Mouse (Mus musculus) stomach, embryonic 16.5 days (tissue): Measurements from ENCODE around the gene Cabin1. TPM values are rescaled to one million over a fixed set of nuclear protein-coding genes. Genes with fewer than 3 reads are reported as not detected.

Experiments used
- ATAC-seq: fragments of 200-750 bp; cut with Nextera tagmentation; 2 replicates; pipeline ENCODE4 v1.8.0; 2017; ENCODE audit warnings: moderate number of reproducible peaks, moderate TSS enrichment; ENCODE audit not compliant: insufficient read depth, low FRiP score
- H3K27ac ChIP-seq: fragments of 300-500 bp; sonication (generic); 2 replicates; pipeline ENCODE4 v1.5.1; 2014; ENCODE audit warnings: low read length
- H3K27me3 ChIP-seq: fragments of 300-500 bp; sonication (generic); 2 replicates; pipeline ENCODE4 v1.6.1; 2014; ENCODE audit warnings: low read length, control low read depth, mixed read lengths; ENCODE audit not compliant: control insufficient read depth, insufficient read depth
- H3K36me3 ChIP-seq: fragments of 300-500 bp; sonication (generic); 2 replicates; pipeline ENCODE4 v1.6.1; 2014; ENCODE audit warnings: low read length; ENCODE audit not compliant: control insufficient read depth, insufficient read depth
- H3K4me1 ChIP-seq: fragments of 300-500 bp; sonication (generic); 2 replicates; pipeline ENCODE4 v1.6.1; 2014; ENCODE audit warnings: low read length, control low read depth, mixed read lengths; ENCODE audit not compliant: control insufficient read depth, insufficient read depth
- H3K4me2 ChIP-seq: fragments of 300-500 bp; sonication (generic); 2 replicates; pipeline ENCODE4 v1.6.1; 2014; ENCODE audit warnings: low read depth, low read length, mixed read lengths
- H3K4me3 ChIP-seq: fragments of 300-500 bp; sonication (generic); replicated peaks from 2 replicates; pipeline ENCODE4 v1.5.1; 2014; ENCODE audit warnings: mild to moderate bottlenecking, low read length
- H3K9ac ChIP-seq: fragments of 300-500 bp; sonication (generic); 2 replicates; pipeline ENCODE4 v1.6.1; 2014; ENCODE audit warnings: low read length
- H3K9me3 ChIP-seq: fragments of 300-500 bp; sonication (generic); replicated peaks from 2 replicates; pipeline ENCODE4 v1.6.1; 2016; ENCODE audit warnings: low read length, control low read depth; ENCODE audit not compliant: control insufficient read depth
- WGBS: fragments of 180-500 bp; shearing (Covaris S2); extraction: QIAGEN DNeasy Blood & Tissue Kit; methylation state at CpG from one replicate; pipeline ENCODE4 v1.1.7; 2014; 5-methylcytosine and 5-hydroxymethylcytosine counted together
- polyA plus RNA-seq: library from polyadenylated mRNA; unstranded; fragments of >200 nt; fragmentation: Nextera tagmentation; extraction: Ambion mirVana; gene quantifications from 2 replicates; pipeline ENCODE4 v1.2.1, GENCODE M21; 2015

Gene Cabin1
- polyA plus RNA-seq, 1 experiment from 2014 or later = 34.0 TPM

- ATAC-seq = no peak
- Histone ChIP-seq H3K9me3 (no peaks in the 10 kb centered on the region), H3K27ac (no peak overlapping the region), H3K4me1 (peaks cover 12% of the 10 kb centered on the region), H3K4me2 (no peak overlapping the region), H3K36me3 (no peaks in the 10 kb centered on the region), H3K4me3 (no peak overlapping the region), H3K27me3 (no peaks in the 10 kb centered on the region), H3K9ac (no peak overlapping the region)
- 88% methylated on average over 3 of the region's 3 CpGs for WGBS
These were observed 56.1 kb downstream of the Cabin1 start for GRCm38 (mm10) chr10:75707901-75708632.

DNA sequence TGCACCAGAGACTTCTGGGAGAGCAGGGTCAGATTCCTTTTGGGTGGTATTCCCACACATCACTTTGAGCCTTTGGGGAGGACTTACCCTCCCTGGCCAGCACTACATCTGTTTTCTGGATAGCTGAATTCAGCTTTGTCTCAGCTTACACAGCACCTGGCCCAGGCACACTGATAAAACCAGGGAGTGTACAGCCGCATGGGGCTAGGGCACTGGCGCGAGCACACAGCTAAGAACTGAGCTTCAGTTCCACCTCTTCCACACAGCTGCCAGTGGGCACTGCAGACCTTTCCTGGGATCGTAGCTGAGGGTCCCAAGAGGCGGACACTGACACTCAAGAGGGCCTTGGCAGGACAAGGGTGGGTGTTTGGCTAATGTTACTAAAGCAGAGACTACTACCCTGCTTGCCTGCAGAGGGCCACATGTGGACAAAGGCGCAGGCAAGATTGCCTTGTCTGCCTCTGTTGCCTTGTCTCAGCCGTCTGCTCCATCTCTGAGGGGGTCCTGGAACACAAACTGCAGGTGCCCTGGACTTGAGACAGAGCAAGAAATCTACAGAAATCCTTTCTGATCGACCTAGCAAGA, 57.4 kb downstream of the Cabin1 start:
- peaks cover 12% of the 10 kb centered on the region for H3K4me1 ChIP-seq
- H3K4me3 ChIP-seq = no peak overlapping the region
- ATAC-seq = no peak
- WGBS = 74% methylated on average over 8 of the region's 8 CpGs
- no peak overlapping the region for H3K9ac ChIP-seq
- no peak overlapping the region for H3K27ac ChIP-seq
- no peaks in the 10 kb centered on the region for H3K36me3 ChIP-seq
- no peak overlapping the region for H3K4me2 ChIP-seq
- no peaks in the 10 kb centered on the region for H3K9me3 ChIP-seq
- no peaks in the 10 kb centered on the region for H3K27me3 ChIP-seq

DNA sequence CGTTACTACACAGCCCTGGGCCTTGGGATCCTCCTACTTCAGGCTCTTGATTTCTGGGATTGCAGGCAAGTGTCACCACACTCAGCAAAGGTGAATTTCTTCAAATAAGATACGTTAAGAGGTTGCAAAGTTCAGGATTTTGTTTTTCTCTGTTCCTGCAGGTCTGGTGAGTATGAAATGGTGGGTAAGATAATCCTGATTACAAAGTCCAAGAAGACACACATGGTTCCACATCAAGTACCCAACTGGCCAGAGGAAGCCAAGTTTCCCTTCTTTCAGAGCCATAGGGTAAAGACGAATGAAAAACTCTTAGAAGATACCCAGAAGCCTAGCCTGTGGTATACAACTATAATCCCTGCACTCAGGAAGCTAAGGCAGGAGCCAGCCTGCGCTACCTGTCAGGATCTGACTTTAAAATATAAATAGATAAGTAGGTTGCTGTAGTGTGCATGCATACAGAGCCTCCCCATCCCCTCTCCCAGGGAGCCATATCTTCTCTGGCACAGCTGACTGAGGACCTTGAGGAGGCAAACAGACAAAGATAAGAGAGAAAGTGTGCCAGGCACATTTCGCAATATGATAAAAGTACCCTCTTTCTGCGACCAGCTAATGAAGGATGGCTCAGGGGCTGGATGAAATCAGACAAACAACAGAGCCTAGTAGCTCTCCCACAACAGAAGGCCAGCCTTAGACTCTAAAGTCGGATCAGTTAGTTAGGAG, 58.3 kb downstream of the Cabin1 start:
- Histone ChIP-seq H3K4me3 (no peak overlapping the region), H3K9ac (no peak overlapping the region), H3K27ac (no peak overlapping the region), H3K4me2 (no peak overlapping the region), H3K27me3 (no peaks in the 10 kb centered on the region), H3K9me3 (no peaks in the 10 kb centered on the region), H3K36me3 (no peaks in the 10 kb centered on the region), H3K4me1 (peaks cover 14% of the 10 kb centered on the region)
- no peak for ATAC-seq
- WGBS = 80% methylated on average over 7 of the region's 7 CpGs

DNA sequence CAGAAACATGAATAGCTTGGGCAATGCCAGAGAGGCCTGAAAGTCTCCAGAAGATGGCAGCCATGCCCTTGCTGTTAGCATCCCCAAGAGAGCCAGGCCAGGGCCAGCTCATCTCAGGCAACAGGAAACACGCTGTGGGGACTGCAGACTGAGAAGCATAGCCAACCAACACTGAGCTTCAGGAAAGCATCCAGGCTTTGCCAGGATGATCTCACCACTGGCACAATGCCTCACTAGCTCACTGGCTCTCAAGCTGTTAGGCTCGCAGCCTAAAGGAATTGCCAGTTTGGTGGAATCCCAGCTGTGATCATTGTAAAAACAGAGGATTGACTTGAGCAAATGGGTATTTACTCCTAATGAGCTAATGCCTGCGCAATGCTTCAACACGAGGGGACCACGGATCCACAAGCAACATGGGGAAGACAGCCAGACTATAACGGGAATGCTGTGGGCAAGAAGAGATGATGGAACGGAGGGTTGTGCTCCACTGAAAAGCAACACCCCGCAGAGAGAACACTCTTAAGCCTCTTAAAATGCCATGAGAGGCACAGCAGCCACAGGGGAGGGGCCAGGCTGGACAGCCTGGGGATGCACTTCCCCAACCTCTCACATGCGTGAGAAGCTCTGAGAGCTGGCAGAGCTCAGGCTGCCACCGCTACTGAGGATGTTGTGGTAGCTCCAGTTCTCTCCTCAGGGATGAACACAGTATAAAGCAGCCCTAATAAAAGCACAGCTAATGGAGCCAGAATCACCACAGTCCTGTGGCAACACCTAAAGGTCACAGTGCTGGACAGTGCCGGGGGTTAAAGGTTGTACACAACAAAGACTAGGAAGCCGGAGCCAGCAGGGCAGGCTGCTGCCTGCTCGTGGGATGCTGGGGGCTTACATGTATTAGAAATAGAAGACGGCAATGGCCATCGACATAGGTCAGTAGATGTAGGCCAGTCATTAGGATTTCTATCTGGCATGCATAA, 59.6 kb downstream of the Cabin1 start:
- Histone ChIP-seq H3K4me2 (no peak overlapping the region), H3K27me3 (no peaks in the 10 kb centered on the region), H3K27ac (peak overlapping the region; percentile 69), H3K9ac (0 out of 2 replicates have a peak overlapping the region, but pooled peaks have one; percentile 12), H3K36me3 (no peaks in the 10 kb centered on the region; the same call in 1 of the 2 replicates), H3K4me3 (no peak overlapping the region), H3K4me1 (peaks cover 15% of the 10 kb centered on the region), H3K9me3 (no peaks in the 10 kb centered on the region)
- peak; percentile 72 for ATAC-seq
- WGBS = 65% methylated on average over 15 of the region's 15 CpGs

DNA sequence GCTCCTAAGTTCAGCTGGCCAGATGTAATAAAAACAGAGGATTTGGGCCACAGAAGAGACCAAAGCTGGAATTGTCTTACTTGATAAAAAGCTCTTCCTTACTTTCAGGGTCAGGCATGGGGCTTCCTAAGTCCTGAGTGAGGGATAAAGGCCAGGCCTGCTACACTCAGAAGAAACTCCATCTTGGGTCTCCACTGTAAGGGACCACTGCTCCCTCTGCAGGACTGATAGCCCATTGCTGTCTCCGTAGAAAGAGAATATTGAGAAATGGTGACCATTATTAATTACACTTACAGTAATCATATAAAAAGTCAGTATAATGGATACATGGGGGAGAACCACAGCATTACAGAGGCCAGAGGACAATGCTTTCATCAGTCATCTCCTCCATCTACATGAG, 60.6 kb downstream of the Cabin1 start:
- peak overlapping the region; percentile 69; the same call in 1 of the 2 replicates for H3K27ac ChIP-seq

GRCm38 (mm10) chr10:75702494-75702893, 61.6 kb downstream of the Cabin1 start:
- Histone ChIP-seq H3K9ac (no peak overlapping the region), H3K4me3 (no peak overlapping the region), H3K27me3 (no peaks in the 10 kb centered on the region), H3K9me3 (no peaks in the 10 kb centered on the region), H3K36me3 (peaks cover 3% of the 10 kb centered on the region; the same call in 1 of the 2 replicates), H3K27ac (no peak overlapping the region), H3K4me1 (peaks cover 15% of the 10 kb centered on the region), H3K4me2 (no peak overlapping the region)
- WGBS = 83% methylated on average over 2 of the region's 2 CpGs
- ATAC-seq = no peak

More for the DNA sequence above, 60.6 kb downstream of the Cabin1 start:
- WGBS = 65% methylated on average over 1 of the region's 1 CpGs
- Histone ChIP-seq H3K4me3 (no peak overlapping the region), H3K36me3 (peaks cover 3% of the 10 kb centered on the region; the same call in 1 of the 2 replicates), H3K4me2 (no peak overlapping the region), H3K9me3 (no peaks in the 10 kb centered on the region), H3K4me1 (peaks cover 15% of the 10 kb centered on the region), H3K9ac (0 out of 2 replicates have a peak overlapping the region, but pooled peaks have one; percentile 9), H3K27me3 (no peaks in the 10 kb centered on the region)
- ATAC-seq = no peak

- no peaks in the 10 kb centered on the region for H3K9me3 ChIP-seq
- WGBS = 57% methylated on average over 6 of the region's 6 CpGs
- H3K9ac ChIP-seq = no peak overlapping the region
- no peak overlapping the region for H3K4me3 ChIP-seq
- peaks cover 3% of the 10 kb centered on the region; the same call in 1 of the 2 replicates for H3K36me3 ChIP-seq
- no peaks in the 10 kb centered on the region for H3K27me3 ChIP-seq
- H3K4me2 ChIP-seq = no peak overlapping the region
- no peak for ATAC-seq
- peak overlapping the region; percentile 50; the same call in 1 of the 2 replicates for H3K27ac ChIP-seq
- H3K4me1 ChIP-seq = peaks cover 15% of the 10 kb centered on the region
These were observed 62.9 kb downstream of the Cabin1 start for GRCm38 (mm10) chr10:75701280-75701679.

- 85% methylated on average over 3 of the region's 3 CpGs for WGBS
- no peaks in the 10 kb centered on the region for H3K27me3 ChIP-seq
- peaks cover 4% of the 10 kb centered on the region; the same call in 1 of the 2 replicates for H3K4me1 ChIP-seq
- H3K4me2 ChIP-seq = no peak overlapping the region
- H3K9me3 ChIP-seq = no peaks in the 10 kb centered on the region
- H3K36me3 ChIP-seq = peaks cover 7% of the 10 kb centered on the region
- no peak overlapping the region for H3K27ac ChIP-seq
- no peak overlapping the region for H3K4me3 ChIP-seq
- no peak for ATAC-seq
- no peak overlapping the region for H3K9ac ChIP-seq
These were observed 66.4 kb downstream of the Cabin1 start for GRCm38 (mm10) chr10:75697693-75698092.
